Mouse (Mus musculus): ENCODE data around the gene Ank3. TPM values are rescaled to one million over a fixed set of nuclear protein-coding genes. Genes with fewer than 3 reads are reported as not detected.

Ank3 gene
- polyA plus RNA-seq, 1 experiment from 2014 or later: 60.0 TPM

DNA sequence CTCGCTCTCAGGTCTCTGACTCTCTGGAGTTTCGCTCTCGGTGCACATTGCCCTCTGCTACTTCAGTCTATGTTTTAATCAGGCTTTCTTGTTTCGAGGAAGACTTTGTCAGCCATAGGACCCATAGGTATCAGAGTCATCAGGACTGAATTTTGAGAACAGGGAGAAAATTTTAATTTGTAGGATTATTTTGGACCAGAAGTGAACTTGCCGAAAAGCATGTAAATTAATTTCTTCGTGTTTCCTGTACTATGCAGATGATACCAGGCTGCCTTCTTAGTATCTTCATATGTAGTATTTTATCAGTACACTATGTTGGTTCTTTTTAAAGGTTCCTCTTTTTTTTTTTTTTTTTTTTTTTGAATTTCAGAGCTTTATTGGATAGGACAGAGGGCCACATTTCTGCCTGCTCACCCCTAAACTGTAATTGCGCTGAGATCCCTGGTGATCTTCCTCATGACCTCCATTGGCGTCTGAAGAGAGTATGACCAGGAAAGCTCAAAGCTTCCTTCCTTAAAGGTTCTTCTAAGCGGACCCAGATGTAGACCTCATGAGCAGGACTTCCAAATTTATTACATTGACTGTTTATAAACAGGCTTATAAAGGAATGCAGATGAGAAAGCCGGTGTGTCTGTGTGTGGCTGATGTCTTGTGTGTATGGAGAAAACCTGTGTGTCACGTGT, 551.8 kb downstream of the Ank3 start:
- ATAC-seq: no peak

DNA sequence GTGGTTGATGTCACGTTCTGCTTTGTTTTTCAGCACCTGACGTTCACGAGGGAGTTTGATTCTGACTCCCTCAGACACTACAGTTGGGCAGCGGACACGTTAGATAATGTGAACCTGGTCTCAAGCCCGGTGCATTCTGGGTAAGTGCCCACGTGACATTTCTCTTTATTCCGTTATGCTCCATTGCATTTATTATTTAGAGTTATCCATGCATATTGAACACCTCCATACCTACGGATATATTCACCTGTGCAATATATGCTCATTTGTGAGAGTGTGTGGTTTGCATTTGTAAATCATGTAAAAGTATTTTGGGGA, 552.3 kb downstream of the Ank3 start:
- H3K27ac ChIP-seq (ENCODE audit: low read depth, low read length): no peak overlapping the region
- H3K36me3 ChIP-seq (ENCODE audit: control insufficient read depth, insufficient read depth, low read length): peaks cover 8% of the 10 kb centered on the region; the same call in 1 of the 2 replicates
- no peak overlapping the region for H3K4me3 ChIP-seq (ENCODE audit: low read depth, low read length)
- DNase-seq (ENCODE audit: low spot score) (no peak), ATAC-seq (no peak)
- WGBS: 75% methylated on average over 9 of the region's 9 CpGs
- 0 out of 2 replicates have a peak, but pooled peaks cover 5% of the 10 kb centered on the region for H3K4me1 ChIP-seq (ENCODE audit: control insufficient read depth, insufficient read depth, low read length)
- no peaks in the 10 kb centered on the region for H3K9me3 ChIP-seq (replicated peaks; ENCODE audit: control insufficient read depth, low read length)
- no peak overlapping the region for H3K9ac ChIP-seq (ENCODE audit: low read length)
- no peak overlapping the region for H3K4me2 ChIP-seq (ENCODE audit: low read length)
- no peaks in the 10 kb centered on the region for H3K27me3 ChIP-seq (replicated peaks; ENCODE audit: control insufficient read depth, insufficient read depth, low read length)

More for the DNA sequence above, 551.8 kb downstream of the Ank3 start:
- no peak overlapping the region for H3K27ac ChIP-seq (ENCODE audit: low read depth, low read length)
- peaks cover 6% of the 10 kb centered on the region; the same call in 1 of the 2 replicates for H3K36me3 ChIP-seq (ENCODE audit: control insufficient read depth, insufficient read depth, low read length)
- H3K9ac ChIP-seq (ENCODE audit: low read length): no peak overlapping the region
- H3K9me3 ChIP-seq (replicated peaks; ENCODE audit: control insufficient read depth, low read length): no peaks in the 10 kb centered on the region
- H3K4me2 ChIP-seq (ENCODE audit: low read length): no peak overlapping the region
- H3K27me3 ChIP-seq (replicated peaks; ENCODE audit: control insufficient read depth, insufficient read depth, low read length): no peaks in the 10 kb centered on the region
- H3K4me3 ChIP-seq (ENCODE audit: low read depth, low read length): no peak overlapping the region
- 95% methylated on average over 11 of the region's 11 CpGs for WGBS
- no peak for DNase-seq (ENCODE audit: low spot score)
- peaks cover 8% of the 10 kb centered on the region; the same call in 1 of the 2 replicates for H3K4me1 ChIP-seq (ENCODE audit: control insufficient read depth, insufficient read depth, low read length)

- Histone ChIP-seq H3K4me3 (ENCODE audit: low read depth, low read length) (no peak overlapping the region), H3K27me3 (replicated peaks; ENCODE audit: control insufficient read depth, insufficient read depth, low read length) (no peaks in the 10 kb centered on the region), H3K4me2 (ENCODE audit: low read length) (no peak overlapping the region), H3K36me3 (ENCODE audit: control insufficient read depth, insufficient read depth, low read length) (peaks cover 12% of the 10 kb centered on the region; the same call in 1 of the 2 replicates), H3K4me1 (ENCODE audit: control insufficient read depth, insufficient read depth, low read length) (0 out of 2 replicates have a peak, but pooled peaks cover 2% of the 10 kb centered on the region), H3K9me3 (replicated peaks; ENCODE audit: control insufficient read depth, low read length) (no peaks in the 10 kb centered on the region), H3K27ac (ENCODE audit: low read depth, low read length) (no peak overlapping the region), H3K9ac (ENCODE audit: low read length) (no peak overlapping the region)
- DNase-seq (ENCODE audit: low spot score): no peak
- no peak for ATAC-seq
- 92% methylated on average over 4 of the region's 4 CpGs for WGBS
Observed at GRCm38 (mm10) chr10:69951426-69951825, 552.9 kb downstream of the Ank3 start.

- H3K4me3 ChIP-seq (ENCODE audit: low read depth, low read length): no peak overlapping the region
- H3K27ac ChIP-seq (ENCODE audit: low read depth, low read length): no peak overlapping the region
- H3K36me3 ChIP-seq (ENCODE audit: control insufficient read depth, insufficient read depth, low read length): peaks cover 12% of the 10 kb centered on the region; the same call in 1 of the 2 replicates
- H3K4me1 ChIP-seq (ENCODE audit: control insufficient read depth, insufficient read depth, low read length): no peaks in the 10 kb centered on the region
- no peak overlapping the region for H3K4me2 ChIP-seq (ENCODE audit: low read length)
- no peaks in the 10 kb centered on the region for H3K27me3 ChIP-seq (replicated peaks; ENCODE audit: control insufficient read depth, insufficient read depth, low read length)
- H3K9ac ChIP-seq (ENCODE audit: low read length): no peak overlapping the region
- ATAC-seq (no peak), DNase-seq (ENCODE audit: low spot score) (no peak)
- WGBS: 72% methylated on average over 1 of the region's 1 CpGs
- H3K9me3 ChIP-seq (replicated peaks; ENCODE audit: control insufficient read depth, low read length): no peaks in the 10 kb centered on the region
Observed at GRCm38 (mm10) chr10:69952316-69952715, 553.7 kb downstream of the Ank3 start.

- H3K9ac ChIP-seq (ENCODE audit: low read length): no peak overlapping the region
- 89% methylated on average over 9 of the region's 9 CpGs for WGBS
- no peak overlapping the region for H3K4me3 ChIP-seq (ENCODE audit: low read depth, low read length)
- H3K27ac ChIP-seq (ENCODE audit: low read depth, low read length): no peak overlapping the region
- no peaks in the 10 kb centered on the region for H3K9me3 ChIP-seq (replicated peaks; ENCODE audit: control insufficient read depth, low read length)
- no peak for ATAC-seq
- no peak overlapping the region for H3K4me2 ChIP-seq (ENCODE audit: low read length)
- no peak for DNase-seq (ENCODE audit: low spot score)
- H3K27me3 ChIP-seq (replicated peaks; ENCODE audit: control insufficient read depth, insufficient read depth, low read length): no peaks in the 10 kb centered on the region
- no peaks in the 10 kb centered on the region for H3K4me1 ChIP-seq (ENCODE audit: control insufficient read depth, insufficient read depth, low read length)
- peaks cover 19% of the 10 kb centered on the region for H3K36me3 ChIP-seq (ENCODE audit: control insufficient read depth, insufficient read depth, low read length)
Observed at GRCm38 (mm10) chr10:69954657-69955267, 556.2 kb downstream of the Ank3 start.

- Histone ChIP-seq H3K4me3 (ENCODE audit: low read depth, low read length) (no peak overlapping the region), H3K9me3 (replicated peaks; ENCODE audit: control insufficient read depth, low read length) (no peaks in the 10 kb centered on the region), H3K36me3 (ENCODE audit: control insufficient read depth, insufficient read depth, low read length) (peaks cover 13% of the 10 kb centered on the region), H3K27me3 (replicated peaks; ENCODE audit: control insufficient read depth, insufficient read depth, low read length) (no peaks in the 10 kb centered on the region), H3K4me1 (ENCODE audit: control insufficient read depth, insufficient read depth, low read length) (no peaks in the 10 kb centered on the region), H3K9ac (ENCODE audit: low read length) (no peak overlapping the region), H3K27ac (ENCODE audit: low read depth, low read length) (no peak overlapping the region), H3K4me2 (ENCODE audit: low read length) (no peak overlapping the region)
- ATAC-seq: no peak
- WGBS: 88% methylated on average over 7 of the region's 7 CpGs
- DNase-seq (ENCODE audit: low spot score): no peak
Observed at GRCm38 (mm10) chr10:69962226-69962625, 563.7 kb downstream of the Ank3 start.

GRCm38 (mm10) chr10:69962976-69963375, 564.4 kb downstream of the Ank3 start:
- Histone ChIP-seq H3K9ac (ENCODE audit: low read length) (no peak overlapping the region), H3K36me3 (ENCODE audit: control insufficient read depth, insufficient read depth, low read length) (peaks cover 13% of the 10 kb centered on the region), H3K4me3 (ENCODE audit: low read depth, low read length) (no peak overlapping the region), H3K9me3 (replicated peaks; ENCODE audit: control insufficient read depth, low read length) (no peaks in the 10 kb centered on the region), H3K4me2 (ENCODE audit: low read length) (no peak overlapping the region), H3K4me1 (ENCODE audit: control insufficient read depth, insufficient read depth, low read length) (no peaks in the 10 kb centered on the region), H3K27me3 (replicated peaks; ENCODE audit: control insufficient read depth, insufficient read depth, low read length) (no peaks in the 10 kb centered on the region), H3K27ac (ENCODE audit: low read depth, low read length) (no peak overlapping the region)
- 78% methylated on average over 7 of the region's 7 CpGs for WGBS
- no peak for DNase-seq (ENCODE audit: low spot score)
- ATAC-seq: no peak

- WGBS: 9% methylated on average over 5 of the region's 5 CpGs
- peak; percentile 81 for DNase-seq (ENCODE audit: low spot score)
- ATAC-seq: no peak
- H3K4me3 ChIP-seq (ENCODE audit: low read depth, low read length): no peak overlapping the region
- H3K36me3 ChIP-seq (ENCODE audit: control insufficient read depth, insufficient read depth, low read length): peaks cover 7% of the 10 kb centered on the region
- no peaks in the 10 kb centered on the region for H3K27me3 ChIP-seq (replicated peaks; ENCODE audit: control insufficient read depth, insufficient read depth, low read length)
- no peaks in the 10 kb centered on the region for H3K9me3 ChIP-seq (replicated peaks; ENCODE audit: control insufficient read depth, low read length)
- no peak overlapping the region for H3K4me2 ChIP-seq (ENCODE audit: low read length)
- H3K27ac ChIP-seq (ENCODE audit: low read depth, low read length): no peak overlapping the region
- H3K9ac ChIP-seq (ENCODE audit: low read length): no peak overlapping the region
- no peaks in the 10 kb centered on the region for H3K4me1 ChIP-seq (ENCODE audit: control insufficient read depth, insufficient read depth, low read length)
Observed at GRCm38 (mm10) chr10:69964611-69965010, 566.0 kb downstream of the Ank3 start.

- no peak for ATAC-seq
- no peak overlapping the region for H3K4me3 ChIP-seq (ENCODE audit: low read depth, low read length)
- H3K36me3 ChIP-seq (ENCODE audit: control insufficient read depth, insufficient read depth, low read length): peaks cover 4% of the 10 kb centered on the region; the same call in 1 of the 2 replicates
- H3K9ac ChIP-seq (ENCODE audit: low read length): no peak overlapping the region
- H3K4me1 ChIP-seq (ENCODE audit: control insufficient read depth, insufficient read depth, low read length): no peaks in the 10 kb centered on the region
- WGBS: 79% methylated on average over 6 of the region's 6 CpGs
- H3K4me2 ChIP-seq (ENCODE audit: low read length): no peak overlapping the region
- no peak for DNase-seq (ENCODE audit: low spot score)
- H3K27ac ChIP-seq (ENCODE audit: low read depth, low read length): no peak overlapping the region
- no peaks in the 10 kb centered on the region for H3K27me3 ChIP-seq (replicated peaks; ENCODE audit: control insufficient read depth, insufficient read depth, low read length)
- no peaks in the 10 kb centered on the region for H3K9me3 ChIP-seq (replicated peaks; ENCODE audit: control insufficient read depth, low read length)
Observed at GRCm38 (mm10) chr10:69965085-69965484, 566.5 kb downstream of the Ank3 start.

All from forebrain, embryonic 14.5 days (tissue).